Mouse (Mus musculus) kidney, postnatal 0 days (tissue): Measurements from ENCODE around the gene Pou3f1. TPM values are rescaled to one million over a fixed set of nuclear protein-coding genes. Genes with fewer than 3 reads are reported as not detected.
A peak's percentile ranks its signal among the peaks of the same experiment; 100 is the strongest.

Experiments used
- ATAC-seq: fragments of 200-750 bp; cut with Nextera tagmentation; replicated peaks from 2 replicates; pipeline ENCODE4 v1.8.0; 2017; ENCODE audit warnings: low read depth, moderate number of reproducible peaks, moderate TSS enrichment, moderate library complexity; ENCODE audit not compliant: low FRiP score
- DNase-seq: peaks from one replicate; pipeline ENCODE4 v3.0.0-alpha.2; 2016; ENCODE audit warnings: low spot score
- H3K27ac ChIP-seq: fragments of 300-500 bp; sonication (generic); 2 replicates; pipeline ENCODE4 v1.5.1; 2014; ENCODE audit warnings: mild to moderate bottlenecking
- H3K27me3 ChIP-seq: fragments of 300-500 bp; sonication (generic); 2 replicates; pipeline ENCODE4 v1.6.1; 2014; ENCODE audit warnings: low read length, mixed read lengths; ENCODE audit not compliant: insufficient read depth
- H3K36me3 ChIP-seq: fragments of 300-500 bp; sonication (generic); 2 replicates; pipeline ENCODE4 v1.6.1; 2014; ENCODE audit warnings: low read length, mixed read lengths; ENCODE audit not compliant: insufficient read depth
- H3K4me1 ChIP-seq: fragments of 300-500 bp; sonication (generic); replicated peaks from 2 replicates; pipeline ENCODE4 v1.6.1; 2014; ENCODE audit warnings: antibody characterized with exemption, low read length, mixed read lengths; ENCODE audit not compliant: insufficient read depth
- H3K4me2 ChIP-seq: fragments of 300-500 bp; sonication (generic); 2 replicates; pipeline ENCODE4 v1.6.1; 2014; ENCODE audit warnings: mild to moderate bottlenecking, low read length, moderate library complexity, mixed read lengths
- H3K4me3 ChIP-seq: fragments of 300-500 bp; sonication (generic); replicated peaks from 2 replicates; pipeline ENCODE4 v1.5.1; 2014; ENCODE audit warnings: low read depth, low read length
- H3K9ac ChIP-seq: fragments of 300-500 bp; sonication (generic); 2 replicates; pipeline ENCODE4 v1.6.1; 2014; ENCODE audit warnings: low read depth, low read length
- H3K9me3 ChIP-seq: fragments of 300-500 bp; sonication (generic); replicated peaks from 2 replicates; pipeline ENCODE4 v1.6.1; 2016; ENCODE audit warnings: low read length, inconsistent platforms, mixed read lengths
- CTCF ChIP-seq: IDR thresholded peaks from 2 replicates; pipeline ENCODE4 v1.5.1; 2016; ENCODE audit warnings: antibody characterized with exemption, low read depth, mild to moderate bottlenecking, moderate library complexity
- WGBS: fragments of 180-500 bp; shearing (Covaris S2); extraction: QIAGEN DNeasy Blood & Tissue Kit; methylation state at CpG from one replicate; pipeline ENCODE4 v1.1.7; 2014; 5-methylcytosine and 5-hydroxymethylcytosine counted together
- polyA plus RNA-seq: library from polyadenylated mRNA; unstranded; fragments of >200 nt; fragmentation: Nextera tagmentation; extraction: Ambion mirVana; gene quantifications from 2 replicates; pipeline ENCODE4 v1.2.1, GENCODE M21; 2015

Pou3f1 gene
- polyA plus RNA-seq, 1 experiment from 2014 or later: 0.57 TPM

DNA sequence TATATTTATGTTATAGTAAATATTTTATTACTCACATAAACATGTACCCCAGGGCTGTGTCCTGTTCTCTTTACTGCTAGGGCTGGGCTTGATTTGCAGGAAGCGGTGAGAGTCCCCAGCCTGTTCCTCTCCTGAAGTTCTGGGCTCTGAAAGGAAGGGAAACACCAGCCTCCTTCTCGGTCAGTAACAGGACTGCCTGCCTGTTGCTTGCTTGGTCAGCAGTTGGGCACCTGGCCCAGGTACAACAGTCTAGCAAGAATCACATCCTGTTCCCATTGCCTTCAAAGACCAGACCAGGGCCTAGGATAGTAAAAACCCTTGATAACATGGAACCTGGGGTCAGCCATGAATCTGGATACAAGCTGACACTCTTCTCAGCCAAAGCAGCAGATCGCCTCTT is 4.0 kb downstream of the Pou3f1 start:
- no peak for TF ChIP-seq CTCF
- no peak for DNase-seq
- peaks cover 23% of the 10 kb centered on the region for H3K4me1 ChIP-seq
- no peak overlapping the region for H3K4me2 ChIP-seq
- no peak for ATAC-seq
- H3K27me3 ChIP-seq: peaks cover 86% of the 10 kb centered on the region
- H3K4me3 ChIP-seq: no peak overlapping the region
- WGBS: 71% methylated on average over 3 of the region's 3 CpGs
- no peaks in the 10 kb centered on the region for H3K9me3 ChIP-seq
- no peak overlapping the region for H3K27ac ChIP-seq
- H3K9ac ChIP-seq: no peak overlapping the region
- H3K36me3 ChIP-seq: no peaks in the 10 kb centered on the region

DNA sequence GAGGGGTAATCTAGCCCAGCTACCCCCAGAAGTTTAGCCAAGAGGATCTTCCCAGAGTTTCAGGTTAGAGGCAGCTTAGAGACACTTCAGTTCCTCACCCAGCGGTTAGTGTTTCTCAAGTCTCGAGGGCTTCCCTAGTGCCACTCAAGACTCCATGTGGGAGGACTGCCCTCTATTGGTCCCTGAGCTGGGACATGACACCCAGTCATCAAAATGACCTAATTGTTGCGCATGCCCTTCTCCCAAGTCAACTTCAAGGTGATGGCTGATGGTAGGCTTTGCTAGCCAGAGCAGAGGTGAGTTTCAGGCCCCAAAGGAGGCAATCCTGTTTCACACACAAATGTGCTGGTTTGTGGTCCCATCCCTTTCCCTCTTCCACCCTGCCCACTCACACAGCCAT is 6.4 kb downstream of the Pou3f1 start:
- ATAC-seq (no peak), DNase-seq (no peak)
- TF ChIP-seq CTCF: peak; percentile 65
- Histone ChIP-seq H3K4me3 (no peak overlapping the region), H3K9ac (no peak overlapping the region), H3K4me2 (no peak overlapping the region), H3K9me3 (no peaks in the 10 kb centered on the region), H3K27ac (no peak overlapping the region), H3K36me3 (no peaks in the 10 kb centered on the region), H3K4me1 (peaks cover 11% of the 10 kb centered on the region), H3K27me3 (peaks cover 68% of the 10 kb centered on the region)
- WGBS: 38% methylated on average over 3 of the region's 3 CpGs

DNA sequence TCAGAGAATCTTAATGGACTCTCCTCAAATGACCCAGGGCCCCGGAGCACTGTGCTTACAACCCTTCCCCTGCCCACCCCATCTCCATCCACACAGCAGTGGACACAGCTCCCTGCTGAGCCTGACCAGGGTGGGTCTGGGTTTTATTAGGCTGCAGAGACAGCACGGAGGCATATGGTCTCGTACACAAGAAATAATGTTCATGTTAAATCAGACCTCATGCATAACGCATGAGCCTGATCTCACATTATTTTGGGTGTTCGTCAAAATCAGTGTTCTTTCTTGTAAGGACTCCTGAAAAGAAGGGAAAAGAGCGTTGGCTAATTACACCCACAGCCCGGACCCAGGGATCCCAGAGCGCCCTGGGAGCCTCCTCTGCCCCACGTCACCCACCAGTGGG is 7.6 kb downstream of the Pou3f1 start:
- ATAC-seq: no peak
- WGBS: 67% methylated on average over 9 of the region's 9 CpGs
- H3K27me3 ChIP-seq: peaks cover 57% of the 10 kb centered on the region

DNA sequence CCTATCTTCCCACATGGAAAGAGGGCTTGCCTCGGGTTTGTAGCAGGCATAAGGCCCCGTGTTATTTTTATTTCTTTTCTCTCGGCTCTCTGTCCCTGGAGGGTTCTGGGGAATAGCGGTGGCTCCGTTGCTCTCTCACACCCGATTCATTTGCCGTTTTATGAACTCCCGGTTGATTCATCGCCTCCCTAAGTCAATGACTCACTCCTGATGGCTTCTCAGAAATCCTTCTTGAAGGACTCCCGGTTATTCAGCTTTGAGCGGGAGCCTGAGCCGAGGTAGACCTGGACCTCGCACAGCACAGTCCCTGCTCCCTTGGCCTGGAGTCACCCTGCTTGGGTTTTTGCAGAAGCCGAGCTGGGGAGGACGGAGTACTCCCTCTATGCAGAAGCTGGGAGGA is 8.0 kb downstream of the Pou3f1 start:
- DNase-seq (no peak), ATAC-seq (no peak)
- WGBS: 54% methylated on average over 15 of the region's 15 CpGs
- no peak overlapping the region for H3K4me2 ChIP-seq
- H3K27me3 ChIP-seq: peaks cover 53% of the 10 kb centered on the region
- H3K4me3 ChIP-seq: no peak overlapping the region
- no peak overlapping the region for H3K27ac ChIP-seq
- H3K9ac ChIP-seq: no peak overlapping the region
- no peak for TF ChIP-seq CTCF
- H3K4me1 ChIP-seq: peaks cover 1% of the 10 kb centered on the region; the same call in 1 of the 2 replicates
- no peaks in the 10 kb centered on the region for H3K36me3 ChIP-seq
- H3K9me3 ChIP-seq: no peaks in the 10 kb centered on the region

More for the DNA sequence above, 7.6 kb downstream of the Pou3f1 start:
- Histone ChIP-seq H3K36me3 (no peaks in the 10 kb centered on the region), H3K4me2 (no peak overlapping the region), H3K9ac (no peak overlapping the region), H3K4me3 (no peak overlapping the region), H3K27ac (no peak overlapping the region), H3K4me1 (peaks cover 5% of the 10 kb centered on the region), H3K9me3 (no peaks in the 10 kb centered on the region)
- TF ChIP-seq CTCF: no peak
- no peak for DNase-seq

DNA sequence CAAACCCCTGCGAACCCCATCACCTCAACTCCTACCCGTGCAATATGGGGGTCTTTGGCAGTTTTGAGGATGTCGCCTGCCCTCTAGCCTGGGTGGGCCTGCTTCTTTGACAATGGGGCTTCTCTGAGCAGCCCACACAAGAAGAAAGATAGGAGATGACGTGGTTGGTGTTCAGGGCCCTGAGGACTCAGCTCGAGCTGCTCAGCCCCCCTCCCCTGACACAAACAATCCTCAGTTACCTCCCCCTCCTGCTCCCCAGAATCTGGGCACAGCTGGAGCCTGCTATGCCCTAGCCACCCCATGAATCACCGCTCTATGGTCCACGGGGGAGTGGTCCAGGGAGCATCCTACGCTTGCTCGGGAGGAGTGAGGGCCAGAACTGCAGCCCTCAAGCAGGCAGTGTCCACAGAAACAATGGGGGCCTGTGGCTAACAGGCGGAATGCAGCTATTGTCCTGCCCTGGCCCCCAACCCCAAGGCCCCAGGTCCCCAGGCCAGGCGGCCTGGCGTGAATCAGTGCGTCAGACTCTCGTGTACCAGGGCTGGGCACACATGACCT is 10.9 kb downstream of the Pou3f1 start:
- ATAC-seq (no peak), DNase-seq (no peak)
- 39% methylated on average over 14 of the region's 14 CpGs for WGBS
- no peaks in the 10 kb centered on the region for H3K9me3 ChIP-seq
- H3K9ac ChIP-seq: no peak overlapping the region
- no peaks in the 10 kb centered on the region for H3K36me3 ChIP-seq
- TF ChIP-seq CTCF: no peak
- H3K27me3 ChIP-seq: peaks cover 27% of the 10 kb centered on the region
- H3K4me3 ChIP-seq: no peak overlapping the region
- no peak overlapping the region for H3K4me2 ChIP-seq
- H3K27ac ChIP-seq: no peak overlapping the region
- peaks cover 5% of the 10 kb centered on the region; the same call in 1 of the 2 replicates for H3K4me1 ChIP-seq

DNA sequence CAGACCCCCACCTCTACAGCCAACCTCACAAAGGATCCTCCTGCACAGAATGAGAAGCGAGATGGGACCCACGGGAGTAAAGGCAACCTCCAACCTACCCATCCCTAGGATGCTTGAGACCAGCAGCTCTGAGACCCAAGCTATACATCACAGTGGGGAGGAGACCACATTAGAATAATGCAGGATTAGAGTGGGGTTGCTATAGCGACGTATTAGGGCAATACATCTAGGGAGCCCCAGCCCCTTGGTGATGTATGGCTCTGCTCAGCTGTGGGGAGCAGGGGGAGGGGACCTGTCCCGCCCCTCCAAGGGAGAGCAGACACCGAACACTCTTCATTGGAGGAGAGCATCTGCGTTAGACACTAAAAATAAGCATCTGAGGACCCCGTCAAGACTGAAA is 11.5 kb downstream of the Pou3f1 start:
- H3K27me3 ChIP-seq: peaks cover 27% of the 10 kb centered on the region
- ATAC-seq: no peak
- no peak for TF ChIP-seq CTCF

DNA sequence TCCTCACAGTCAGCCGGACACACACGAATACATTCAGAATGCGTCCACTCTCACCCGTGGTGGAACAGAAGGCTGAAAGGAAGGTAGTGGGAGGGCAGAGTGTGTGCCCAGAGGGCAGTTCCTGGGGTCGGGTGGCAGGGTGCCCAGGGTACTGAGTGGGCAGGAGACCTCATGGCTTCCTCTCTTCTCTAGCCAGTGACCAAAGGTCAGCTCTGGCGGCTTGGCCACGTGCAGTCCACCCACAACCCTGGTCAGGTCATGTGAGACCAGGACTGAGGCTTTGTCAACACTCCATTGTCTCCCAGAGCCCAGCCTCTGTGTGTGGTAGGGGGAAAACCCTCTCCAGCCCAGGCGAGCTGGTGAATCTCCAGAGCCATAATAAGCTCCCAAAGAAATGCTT is 13.6 kb downstream of the Pou3f1 start:
- H3K27me3 ChIP-seq: peaks cover 16% of the 10 kb centered on the region; the same call in 1 of the 2 replicates
- H3K9me3 ChIP-seq: no peaks in the 10 kb centered on the region
- TF ChIP-seq CTCF: no peak
- no peak for DNase-seq
- no peak overlapping the region for H3K4me3 ChIP-seq
- no peak overlapping the region for H3K4me2 ChIP-seq
- 65% methylated on average over 8 of the region's 8 CpGs for WGBS
- ATAC-seq: no peak
- H3K27ac ChIP-seq: no peak overlapping the region
- H3K9ac ChIP-seq: no peak overlapping the region
- no peaks in the 10 kb centered on the region for H3K36me3 ChIP-seq
- peaks cover 5% of the 10 kb centered on the region; the same call in 1 of the 2 replicates for H3K4me1 ChIP-seq

More for the DNA sequence above, 11.5 kb downstream of the Pou3f1 start:
- Histone ChIP-seq H3K9me3 (no peaks in the 10 kb centered on the region), H3K36me3 (no peaks in the 10 kb centered on the region), H3K9ac (no peak overlapping the region), H3K4me3 (no peak overlapping the region), H3K4me1 (peaks cover 5% of the 10 kb centered on the region; the same call in 1 of the 2 replicates), H3K4me2 (no peak overlapping the region), H3K27ac (no peak overlapping the region)
- 22% methylated on average over 8 of the region's 8 CpGs for WGBS
- DNase-seq: no peak
